Mouse (Mus musculus): ENCODE measurements around the gene Mettl3.
A peak's percentile ranks its signal among the peaks of the same experiment; 100 is the strongest.
"Not testable (repeated sequence)": the region's sequence is repeated elsewhere in the genome, so short reads cannot be mapped to it uniquely, and the experiment has no call there.

Gene Mettl3

GRCm38 (mm10) chr14:52304644-52305271 lies at the start of gene Mettl3:
Gene Mettl3, minus strand, starts transcription at chr14:52305128.
- peak; percentile 98 for DNase-seq

- DNase-seq = no peak
Observed at GRCm38 (mm10) chr14:52339512-52339852, 34.6 kb upstream of the Mettl3 start.

GRCm38 (mm10) chr14:52338751-52339511 lies 34.0 kb upstream of the Mettl3 start:
- DNase-seq = peak; percentile 86

- no peak for DNase-seq
Observed at GRCm38 (mm10) chr14:52332171-52332570, 27.2 kb upstream of the Mettl3 start.

GRCm38 (mm10) chr14:52331069-52331750 lies 26.3 kb upstream of the Mettl3 start:
- peak; percentile 19 for DNase-seq

GRCm38 (mm10) chr14:52327910-52328812 lies 23.2 kb upstream of the Mettl3 start, which contains the start of gene Sall2:
Gene Sall2, minus strand, starts transcription at chr14:52328762.
- peak; percentile 22 for DNase-seq

GRCm38 (mm10) chr14:52327375-52327901 lies 22.5 kb upstream of the Mettl3 start:
- DNase-seq = peak; percentile 56

- DNase-seq = peak; percentile 61
Observed at GRCm38 (mm10) chr14:52325890-52326289, 21.0 kb upstream of the Mettl3 start.

- no peak for DNase-seq
Observed at GRCm38 (mm10) chr14:52319361-52319760, 14.4 kb upstream of the Mettl3 start.

GRCm38 (mm10) chr14:52316441-52317225 lies 11.7 kb upstream of the Mettl3 start:
- peak; percentile 74 for DNase-seq

- DNase-seq = peak; percentile 89
Observed at GRCm38 (mm10) chr14:52315792-52316440, 11.0 kb upstream of the Mettl3 start.

GRCm38 (mm10) chr14:52315283-52315780 lies 10.4 kb upstream of the Mettl3 start:
- no peak for DNase-seq

GRCm38 (mm10) chr14:52314808-52315150 lies 9.9 kb upstream of the Mettl3 start:
- DNase-seq = no peak

- DNase-seq = no peak
Observed at GRCm38 (mm10) chr14:52313931-52314807, 9.2 kb upstream of the Mettl3 start.

- DNase-seq = no peak
Observed at GRCm38 (mm10) chr14:52310906-52311305, 6.0 kb upstream of the Mettl3 start.

GRCm38 (mm10) chr14:52310343-52310742 lies 5.4 kb upstream of the Mettl3 start:
- not testable (repeated sequence) for DNase-seq

GRCm38 (mm10) chr14:52306100-52306499 lies 1.2 kb upstream of the Mettl3 start:
- DNase-seq = no peak

- not testable (repeated sequence) for DNase-seq
Observed at GRCm38 (mm10) chr14:52303517-52303916, 1.4 kb downstream of the Mettl3 start.

GRCm38 (mm10) chr14:52295558-52296264 lies 9.2 kb downstream of the Mettl3 start:
- DNase-seq = peak; percentile 68

Data from retina, postnatal 1 day (tissue).